25 mouse cellular contexts compared by ENCODE assay signal in genomic region chr10:107543026-107543425, GRCm38 (mm10). TPM values are rescaled to one million over a fixed set of nuclear protein-coding genes. Genes with fewer than 3 reads are reported as not detected.
"Had no signal": no experiment of that assay in that cellular context is flagged by ENCODE, and none has a peak within 500 bp of the region (broad histone marks: within the 10 kb centered on the region; RNA-seq: fewer than 3 reads in every experiment).

No protein-coding gene starts in this region.

- H3K27me3 ChIP-seq: kidney, embryonic 15.5 days; liver, embryonic 15.5 days; neural tube, embryonic 13.5 days; stomach, embryonic 15.5 days had no signal

- H3K4me2 ChIP-seq: kidney, embryonic 15.5 days; liver, embryonic 11.5 days; liver, embryonic 15.5 days; neural tube, embryonic 13.5 days; stomach, embryonic 15.5 days had no signal

- DNase-seq: kidney, adult 2 months; kidney, postnatal 14 days; left cerebral cortex, postnatal 4 days; lung, adult 2 months; lung, postnatal 14 days; midbrain, embryonic 14.5 days; right cerebral cortex, postnatal 14 days; thymus, adult 2 months; thymus, postnatal 36 days had no signal

- H3K9me3 ChIP-seq: kidney, embryonic 15.5 days; liver, embryonic 15.5 days; neural tube, embryonic 13.5 days; stomach, embryonic 15.5 days had no signal

- H3K4me3 ChIP-seq: kidney, embryonic 15.5 days; liver, embryonic 15.5 days; neural tube, embryonic 13.5 days; stomach, embryonic 15.5 days had no signal

- H3K36me3 ChIP-seq: kidney, embryonic 15.5 days; liver, embryonic 15.5 days; neural tube, embryonic 13.5 days; stomach, embryonic 15.5 days had no signal

- H3K27ac ChIP-seq: kidney, embryonic 15.5 days; liver, embryonic 15.5 days; macrophage; neural tube, embryonic 13.5 days; stomach, embryonic 15.5 days had no signal

- H3K4me1 ChIP-seq: kidney, embryonic 15.5 days; liver, embryonic 15.5 days; neural tube, embryonic 13.5 days; stomach, embryonic 15.5 days had no signal

- H3K9ac ChIP-seq: kidney, embryonic 15.5 days; liver, embryonic 15.5 days; neural tube, embryonic 13.5 days; stomach, embryonic 15.5 days had no signal

- ATAC-seq: intestine, embryonic 16.5 days had no signal

RNA-seq across cellular contexts. Expression of gene Myf6, which starts 48.5 kb away (rescaled TPM):
- total RNA-seq: layer of hippocampus, adult 8-10 months; layer of hippocampus, postnatal 14 days; left cerebral cortex, adult 18-20 months; left cerebral cortex, postnatal 10 days; left cerebral cortex, postnatal 4 days; megakaryocyte-erythroid progenitor cell, adult 5-6 weeks; monocyte, adult 5-6 weeks had no signal
- polyA plus RNA-seq: intestine, embryonic 16.5 days; large intestine, adult 2 months; macrophage; midbrain, embryonic 14.5 days; spleen, adult 2 months; stomach, embryonic 15.5 days; thymus, adult 2 months had no signal

RNA-seq across cellular contexts. Expression of gene Myf5, which starts 57.1 kb away (rescaled TPM):
- total RNA-seq: layer of hippocampus, adult 8-10 months; layer of hippocampus, postnatal 14 days; left cerebral cortex, adult 18-20 months; left cerebral cortex, postnatal 10 days; left cerebral cortex, postnatal 4 days; megakaryocyte-erythroid progenitor cell, adult 5-6 weeks; monocyte, adult 5-6 weeks had no signal
- polyA plus RNA-seq: large intestine, adult 2 months; macrophage; midbrain, embryonic 14.5 days; spleen, adult 2 months; testis, adult 2 months; thymus, adult 2 months had no signal
